Mouse (Mus musculus): ENCODE data around the gene Aplp2. TPM values are rescaled to one million over a fixed set of nuclear protein-coding genes. Genes with fewer than 3 reads are reported as not detected.

Gene Aplp2
- polyA plus RNA-seq (2015; fragmentation: Nextera tagmentation; extraction: Ambion mirVana) = 325 and 336 TPM in 2 replicates

DNA sequence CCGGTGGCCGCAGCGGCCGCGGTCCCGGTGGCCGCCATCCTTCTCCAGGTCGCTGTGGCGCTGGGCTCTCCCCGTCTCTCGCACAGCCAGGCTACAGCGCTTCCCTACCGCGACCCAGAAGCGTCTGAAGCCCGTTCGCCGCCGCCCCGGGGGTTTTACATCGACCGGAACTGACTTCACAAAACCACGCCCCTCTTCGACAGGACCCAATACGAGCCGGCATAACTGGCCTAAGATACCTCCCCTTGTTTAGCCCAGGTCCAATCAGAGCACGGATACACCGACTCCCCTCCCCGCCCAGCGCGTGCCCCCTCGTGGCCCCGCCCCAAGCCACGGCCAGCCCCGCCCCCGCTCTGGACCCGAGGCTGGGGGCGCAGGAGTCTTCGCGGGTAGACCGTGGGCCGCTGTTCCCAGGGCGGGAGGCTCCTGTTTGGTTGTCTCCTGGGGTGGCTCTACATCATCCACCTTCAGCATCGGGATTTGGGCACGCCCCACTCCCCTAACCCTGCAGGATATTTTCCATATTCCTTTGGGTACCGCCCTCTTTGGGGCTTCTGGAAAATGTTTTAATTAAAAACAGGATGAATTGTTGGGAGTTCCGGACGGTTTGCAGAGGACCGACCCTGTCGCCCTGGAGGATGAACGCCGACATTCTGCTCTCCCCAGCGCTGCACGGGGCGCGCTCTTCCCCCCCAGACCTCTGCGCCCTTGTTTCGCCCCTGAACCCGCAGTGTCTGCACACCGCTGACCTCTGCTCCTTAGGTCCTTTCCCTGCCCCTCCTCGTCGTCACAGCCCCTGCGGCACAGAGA lies at the start of gene Aplp2:
Gene Aplp2, minus strand, starts transcription at position 126 of the 810 bp plus-strand sequence.
- Histone ChIP-seq H3K4me1 (peaks cover 25% of the 10 kb centered on the region), H3K27ac (peak within 1 kb of the TSS; percentile 93), H3K9ac (peak within 1 kb of the TSS; percentile 94), H3K4me3 (replicated peaks) (peak within 1 kb of the TSS; percentile 77), H3K9me3 (replicated peaks) (no peaks in the 10 kb centered on the region), H3K36me3 (no peaks in the 10 kb centered on the region), H3K27me3 (no peaks in the 10 kb centered on the region), H3K4me2 (peak within 1 kb of the TSS; percentile 91)
- peak; percentile 99 for ATAC-seq (replicated peaks; ENCODE audit: low FRiP score)
- WGBS = under 1% methylated on average over 62 of the region's 63 CpGs

DNA sequence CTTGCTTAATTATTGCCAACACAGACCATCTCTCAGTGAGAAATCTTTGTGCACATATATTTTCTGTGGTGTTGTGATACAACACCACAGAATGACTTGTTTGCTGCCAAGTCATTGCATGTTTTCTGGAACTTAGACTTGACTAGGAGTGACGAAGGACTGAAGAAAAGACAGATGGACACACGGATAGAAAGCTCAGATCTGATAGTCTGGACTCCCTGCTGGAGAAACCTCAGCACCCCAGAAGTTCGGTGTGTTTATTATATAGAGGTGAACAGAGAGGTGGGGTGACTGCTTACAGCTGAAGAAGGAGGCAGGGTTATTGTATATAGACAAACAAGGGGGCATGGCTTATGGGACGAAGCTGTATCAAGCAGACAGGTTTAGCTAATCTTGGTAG lies 48.6 kb upstream of the Aplp2 start:
- Histone ChIP-seq H3K27ac (no peak overlapping the region), H3K4me1 (0 out of 2 replicates have a peak, but pooled peaks cover 6% of the 10 kb centered on the region), H3K27me3 (no peaks in the 10 kb centered on the region), H3K36me3 (no peaks in the 10 kb centered on the region), H3K4me3 (replicated peaks) (no peak overlapping the region), H3K9ac (no peak overlapping the region), H3K9me3 (replicated peaks) (no peaks in the 10 kb centered on the region), H3K4me2 (no peak overlapping the region)
- ATAC-seq (replicated peaks; ENCODE audit: low FRiP score) = no peak
- 81% methylated on average over 4 of the region's 4 CpGs for WGBS

DNA sequence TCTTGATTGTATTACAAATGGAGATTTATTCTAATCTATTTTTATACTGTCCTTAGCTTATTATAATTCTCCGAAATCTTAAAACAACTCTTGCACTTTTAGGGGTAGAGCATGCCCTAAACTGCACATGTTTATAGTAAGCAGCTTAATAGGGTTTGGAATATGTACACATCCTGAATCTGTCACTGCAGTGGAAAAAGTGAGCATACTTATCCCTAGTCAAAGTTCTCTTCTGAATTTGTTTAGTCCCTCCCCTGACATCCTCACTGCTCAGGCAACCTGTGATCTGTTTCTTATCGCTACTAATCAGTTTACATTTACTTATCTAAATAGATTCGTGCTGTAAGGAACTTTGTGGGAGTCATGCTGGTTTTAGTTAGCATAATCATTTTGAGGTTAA lies 46.6 kb upstream of the Aplp2 start:
- Histone ChIP-seq H3K9me3 (replicated peaks) (no peaks in the 10 kb centered on the region), H3K27me3 (no peaks in the 10 kb centered on the region), H3K4me3 (replicated peaks) (no peak overlapping the region), H3K4me1 (peaks cover 13% of the 10 kb centered on the region), H3K4me2 (no peak overlapping the region), H3K27ac (no peak overlapping the region), H3K9ac (no peak overlapping the region), H3K36me3 (no peaks in the 10 kb centered on the region)
- 79% methylated on average over 3 of the region's 3 CpGs for WGBS
- ATAC-seq (replicated peaks; ENCODE audit: low FRiP score) = no peak

DNA sequence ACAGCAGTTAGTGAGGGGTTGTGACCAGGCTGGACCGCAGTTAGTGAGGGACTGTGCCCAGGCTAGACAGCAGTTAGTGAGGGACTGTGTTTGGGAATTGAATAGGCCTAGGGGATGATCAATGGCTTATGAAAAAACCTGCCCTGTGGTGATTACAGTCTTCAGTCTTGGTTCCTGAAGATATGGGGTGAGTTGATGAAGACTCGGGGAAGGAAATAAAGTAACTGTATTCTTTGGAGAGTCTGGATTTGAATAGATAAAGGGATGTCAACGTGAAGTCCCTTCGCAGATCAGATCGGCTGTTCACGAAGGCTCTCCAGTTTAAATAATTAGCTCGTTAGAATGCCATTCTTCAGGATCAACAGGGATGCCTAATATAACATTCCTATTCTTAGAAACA lies 44.3 kb upstream of the Aplp2 start:
- 87% methylated on average over 7 of the region's 7 CpGs for WGBS
- no peak overlapping the region for H3K4me2 ChIP-seq

DNA sequence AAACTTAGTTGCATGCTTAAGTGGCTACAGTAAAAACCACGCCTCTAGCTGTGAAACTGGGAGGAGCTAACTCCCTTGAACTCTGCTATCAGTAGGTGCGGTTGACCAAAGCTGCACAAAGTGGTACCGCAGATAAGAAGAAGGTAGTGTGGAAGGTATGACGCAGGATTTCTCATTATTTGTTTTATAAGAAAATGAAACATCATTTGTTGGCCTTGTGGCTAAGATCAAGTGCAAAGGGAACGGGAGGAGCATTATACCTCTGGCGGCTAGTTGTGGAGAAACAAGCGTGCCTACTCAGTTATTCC lies 43.0 kb upstream of the Aplp2 start:
- H3K27me3 ChIP-seq = no peaks in the 10 kb centered on the region
- peaks cover 9% of the 10 kb centered on the region for H3K4me1 ChIP-seq
- H3K27ac ChIP-seq = no peak overlapping the region
- no peak for ATAC-seq (replicated peaks; ENCODE audit: low FRiP score)
- 90% methylated on average over 7 of the region's 7 CpGs for WGBS
- no peaks in the 10 kb centered on the region for H3K36me3 ChIP-seq
- H3K9me3 ChIP-seq (replicated peaks) = no peaks in the 10 kb centered on the region
- H3K9ac ChIP-seq = no peak overlapping the region
- no peak overlapping the region for H3K4me2 ChIP-seq
- H3K4me3 ChIP-seq (replicated peaks) = no peak overlapping the region

More for the DNA sequence above, 44.3 kb upstream of the Aplp2 start:
- H3K9me3 ChIP-seq (replicated peaks) = no peaks in the 10 kb centered on the region
- H3K27me3 ChIP-seq = no peaks in the 10 kb centered on the region
- no peak overlapping the region for H3K27ac ChIP-seq
- H3K4me1 ChIP-seq = peaks cover 9% of the 10 kb centered on the region
- H3K9ac ChIP-seq = no peak overlapping the region
- no peaks in the 10 kb centered on the region for H3K36me3 ChIP-seq
- no peak for ATAC-seq (replicated peaks; ENCODE audit: low FRiP score)
- no peak overlapping the region for H3K4me3 ChIP-seq (replicated peaks)

DNA sequence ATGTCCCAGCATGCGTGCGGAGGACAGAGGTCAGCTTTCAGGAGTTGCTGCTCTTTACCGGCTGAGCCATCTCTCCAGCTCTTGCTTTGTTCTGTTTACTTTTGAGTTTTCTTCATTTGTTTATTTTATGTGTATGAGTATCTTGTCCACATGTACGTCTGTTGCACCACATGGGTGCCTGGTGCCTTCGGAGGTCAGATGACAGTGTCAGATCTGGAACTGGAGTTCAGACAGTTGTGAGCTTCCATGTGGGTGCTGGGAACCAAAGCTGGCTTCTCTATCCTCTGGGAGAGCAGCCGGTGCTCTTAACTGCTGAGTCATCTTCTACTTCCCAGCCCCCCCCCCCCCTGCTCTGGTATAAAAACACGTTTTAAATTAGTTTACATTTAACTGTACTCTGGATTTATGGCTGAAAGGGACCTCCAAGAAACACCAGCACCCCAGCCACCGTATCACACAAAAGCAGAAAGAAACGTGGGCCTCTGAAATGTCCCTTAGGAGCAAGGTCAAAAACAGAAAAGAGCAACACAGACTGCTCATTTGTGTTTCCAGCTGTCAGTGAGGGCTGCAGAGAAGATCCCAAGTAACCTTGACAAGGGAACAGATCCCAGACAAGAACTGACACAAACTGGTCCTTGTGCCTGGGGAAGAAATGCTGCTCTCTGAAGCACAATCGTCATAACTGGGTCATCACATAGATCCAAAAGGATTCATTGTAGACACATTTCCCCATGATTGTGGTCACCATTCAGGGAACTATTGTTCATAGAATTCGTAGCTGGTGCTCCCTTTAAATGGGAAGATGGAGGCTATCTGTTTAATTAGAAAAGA lies 42.5 kb upstream of the Aplp2 start:
- Histone ChIP-seq H3K27ac (peak overlapping the region; percentile 70), H3K9me3 (replicated peaks) (no peaks in the 10 kb centered on the region), H3K4me1 (peaks cover 9% of the 10 kb centered on the region), H3K4me2 (peak overlapping the region; percentile 38; the same call in 1 of the 2 replicates), H3K4me3 (replicated peaks) (0 out of 2 replicates have a peak overlapping the region, but pooled peaks have one; percentile 6), H3K27me3 (no peaks in the 10 kb centered on the region), H3K9ac (no peak overlapping the region), H3K36me3 (no peaks in the 10 kb centered on the region)
- 65% methylated on average over 11 of the region's 11 CpGs for WGBS
- no peak for ATAC-seq (replicated peaks; ENCODE audit: low FRiP score)

DNA sequence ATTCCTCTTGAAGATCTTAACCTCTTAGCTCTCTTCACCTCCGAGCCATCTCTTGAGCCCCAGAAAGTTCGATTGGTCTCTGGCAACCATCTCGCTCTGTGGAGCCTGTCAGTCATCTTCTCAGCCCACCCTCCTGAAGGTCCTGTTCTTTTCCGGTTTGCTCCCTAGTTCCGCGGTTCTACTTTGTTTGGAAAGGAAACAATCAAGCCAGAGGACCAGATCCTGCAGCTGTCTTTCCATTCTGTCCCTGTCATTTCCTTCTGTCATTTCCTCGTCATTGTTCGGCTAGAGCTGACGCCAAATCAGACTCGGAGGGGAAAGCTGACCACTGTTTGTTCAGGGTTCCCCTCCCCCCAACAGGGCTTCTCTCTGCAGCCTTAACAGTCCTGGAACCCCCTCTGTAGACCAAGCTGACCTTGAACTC lies 41.7 kb upstream of the Aplp2 start:
- Histone ChIP-seq H3K4me1 (peaks cover 9% of the 10 kb centered on the region), H3K9ac (no peak overlapping the region), H3K4me3 (replicated peaks) (0 out of 2 replicates have a peak overlapping the region, but pooled peaks have one; percentile 6), H3K36me3 (no peaks in the 10 kb centered on the region), H3K4me2 (peak overlapping the region; percentile 38), H3K27me3 (no peaks in the 10 kb centered on the region), H3K9me3 (replicated peaks) (no peaks in the 10 kb centered on the region), H3K27ac (peak overlapping the region; percentile 70)
- WGBS = 37% methylated on average over 10 of the region's 10 CpGs
- ATAC-seq (replicated peaks; ENCODE audit: low FRiP score) = 0 out of 2 replicates have a peak, but pooled peaks have one; percentile 49

DNA sequence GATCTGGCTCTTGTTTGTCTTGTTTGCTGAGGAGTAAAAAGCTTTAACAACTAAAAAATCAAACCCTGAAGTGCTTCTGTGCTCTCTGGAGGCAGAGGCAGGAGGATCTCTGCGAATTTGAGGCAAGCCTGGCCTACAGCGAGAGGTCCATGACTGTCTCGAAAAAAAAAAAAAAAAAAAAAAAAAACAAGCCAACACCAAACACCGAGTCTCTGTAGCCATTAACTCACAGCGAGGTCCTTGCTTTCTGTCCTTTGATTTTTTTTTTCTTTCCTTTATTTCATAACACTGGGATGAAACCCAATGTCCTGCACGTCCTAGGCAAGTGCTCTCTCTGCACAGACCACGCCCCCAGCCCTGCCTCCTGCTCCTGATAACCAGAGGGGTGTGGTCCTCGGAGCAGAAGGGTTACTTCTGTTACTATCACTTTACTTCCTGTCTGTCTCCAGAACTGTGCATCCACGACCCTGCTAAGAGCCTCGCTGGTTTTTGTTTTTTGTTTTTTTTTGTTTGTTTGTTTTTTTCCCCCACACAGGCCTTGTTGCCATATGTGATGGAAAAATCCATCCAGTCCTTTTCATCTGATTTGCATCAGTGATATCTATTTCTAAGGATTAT lies 40.7 kb upstream of the Aplp2 start:
- no peak overlapping the region for H3K4me2 ChIP-seq
- H3K4me1 ChIP-seq = peaks cover 9% of the 10 kb centered on the region
- H3K9ac ChIP-seq = no peak overlapping the region
- no peaks in the 10 kb centered on the region for H3K27me3 ChIP-seq
- no peak overlapping the region for H3K27ac ChIP-seq
- no peak overlapping the region for H3K4me3 ChIP-seq (replicated peaks)
- no peaks in the 10 kb centered on the region for H3K36me3 ChIP-seq
- WGBS = 74% methylated on average over 10 of the region's 10 CpGs
- ATAC-seq (replicated peaks; ENCODE audit: low FRiP score) = no peak
- no peaks in the 10 kb centered on the region for H3K9me3 ChIP-seq (replicated peaks)

DNA sequence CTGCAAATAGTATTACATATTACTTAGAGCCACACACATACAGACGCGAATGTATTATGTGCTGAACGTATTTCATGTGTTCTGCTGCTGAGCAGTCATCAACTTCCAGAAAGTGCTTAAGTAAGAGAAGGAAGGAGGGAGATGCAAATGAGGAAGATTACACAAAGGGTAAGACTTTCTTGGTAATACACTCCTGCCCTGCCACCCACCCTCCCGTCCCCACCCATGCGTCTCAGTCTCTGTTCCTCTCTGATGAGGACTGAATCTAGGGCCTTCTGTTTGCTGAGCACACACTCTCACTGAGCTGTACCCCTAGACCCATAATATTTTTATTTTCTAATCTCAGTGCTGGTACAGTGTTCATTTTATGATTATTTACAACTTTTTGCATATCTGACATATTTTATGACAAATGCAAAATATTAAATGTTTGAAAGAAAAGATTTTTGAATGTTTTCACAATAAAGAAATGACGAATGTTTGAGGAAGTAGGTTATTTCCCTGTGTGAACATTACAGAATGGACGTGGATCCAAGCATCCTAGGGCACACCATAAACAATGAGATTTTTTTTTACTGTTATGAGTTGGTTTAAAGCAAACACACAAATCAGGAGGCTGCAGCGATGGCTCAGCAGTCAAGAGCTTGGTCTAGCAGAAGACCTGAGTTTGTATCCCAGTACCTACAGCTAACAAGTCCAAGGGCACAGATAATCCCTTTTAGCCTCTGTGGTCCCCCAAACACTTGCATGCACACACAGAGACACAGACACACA lies 36.0 kb upstream of the Aplp2 start:
- Histone ChIP-seq H3K27ac (no peak overlapping the region), H3K4me3 (replicated peaks) (no peak overlapping the region), H3K36me3 (no peaks in the 10 kb centered on the region), H3K27me3 (no peaks in the 10 kb centered on the region), H3K9ac (no peak overlapping the region), H3K4me1 (no peaks in the 10 kb centered on the region), H3K9me3 (replicated peaks) (no peaks in the 10 kb centered on the region), H3K4me2 (no peak overlapping the region)
- 75% methylated on average over 8 of the region's 8 CpGs for WGBS
- no peak for ATAC-seq (replicated peaks; ENCODE audit: low FRiP score)

DNA sequence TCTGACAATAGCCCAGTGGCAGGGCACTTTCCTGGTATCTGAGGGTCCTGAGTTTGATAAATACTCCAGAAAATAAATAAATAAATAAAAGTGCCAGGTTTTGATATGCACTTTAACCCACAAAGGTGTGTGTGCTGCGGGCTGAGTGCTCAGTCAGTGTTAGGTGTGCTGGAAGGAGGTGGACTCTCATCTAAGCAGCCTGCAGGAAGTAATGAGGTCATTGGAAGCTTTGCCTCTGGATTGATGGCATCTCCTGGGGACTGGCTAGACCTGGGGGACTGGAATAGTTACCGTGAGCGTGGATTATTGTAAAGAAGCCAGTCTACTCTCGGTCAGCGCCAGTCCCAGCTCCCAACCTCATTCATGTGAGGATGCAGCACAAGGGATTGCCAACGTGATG lies 34.8 kb upstream of the Aplp2 start:
- H3K9ac ChIP-seq = no peak overlapping the region
- H3K4me3 ChIP-seq (replicated peaks) = no peak overlapping the region
- ATAC-seq (replicated peaks; ENCODE audit: low FRiP score) = 0 out of 2 replicates have a peak, but pooled peaks have one; percentile 36
- H3K27me3 ChIP-seq = no peaks in the 10 kb centered on the region
- no peak overlapping the region for H3K27ac ChIP-seq
- H3K4me2 ChIP-seq = no peak overlapping the region
- H3K36me3 ChIP-seq = no peaks in the 10 kb centered on the region
- no peaks in the 10 kb centered on the region for H3K9me3 ChIP-seq (replicated peaks)
- H3K4me1 ChIP-seq = no peaks in the 10 kb centered on the region
- WGBS = 58% methylated on average over 6 of the region's 6 CpGs

DNA sequence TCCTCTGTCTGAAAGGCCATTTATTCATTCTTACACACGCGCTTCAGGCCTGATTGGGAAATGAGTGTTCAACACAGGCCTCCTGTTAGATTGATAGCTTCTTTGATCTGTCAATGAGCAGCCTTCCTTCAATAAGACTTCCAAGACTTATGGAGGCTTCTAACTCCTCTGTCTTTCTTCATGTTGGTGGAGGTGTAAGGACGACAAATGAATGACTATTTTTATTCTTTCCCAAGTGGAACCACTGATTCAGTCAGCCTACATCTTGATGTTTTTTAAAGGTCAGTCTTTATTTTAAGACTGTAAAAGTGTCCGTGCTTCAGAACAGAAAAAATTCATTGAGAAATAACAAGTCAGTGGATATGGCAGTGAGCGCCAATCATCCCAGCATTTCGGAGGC lies 33.4 kb upstream of the Aplp2 start:
- Histone ChIP-seq H3K4me3 (replicated peaks) (no peak overlapping the region), H3K36me3 (no peaks in the 10 kb centered on the region), H3K4me1 (0 out of 2 replicates have a peak, but pooled peaks cover 4% of the 10 kb centered on the region), H3K9ac (no peak overlapping the region), H3K27ac (no peak overlapping the region), H3K9me3 (replicated peaks) (no peaks in the 10 kb centered on the region), H3K4me2 (no peak overlapping the region), H3K27me3 (no peaks in the 10 kb centered on the region)
- ATAC-seq (replicated peaks; ENCODE audit: low FRiP score) = no peak
- WGBS = 77% methylated on average over 6 of the region's 6 CpGs
